Mouse (Mus musculus) cerebellum, adult 2 months (tissue): Measurements from ENCODE around the gene BC003965.

Source experiments
- CTCF ChIP-seq: fragments of 200-500 bp; IDR thresholded peaks from 2 replicates; pipeline ENCODE4 v1.5.1; 2011; ENCODE audit warnings: low read depth, mild to moderate bottlenecking, control low read depth, low read length, moderate library complexity, borderline replicate concordance; ENCODE audit not compliant: insufficient read depth
- POLR2A ChIP-seq: fragments of 200-500 bp; IDR thresholded peaks from 2 replicates; pipeline ENCODE4 v1.6.1; 2011; ENCODE audit warnings: low read length, control low read depth, borderline replicate concordance; ENCODE audit not compliant: insufficient read depth

- TF ChIP-seq CTCF (no peak), POLR2A (no peak)
These were observed 26.5 kb downstream of the BC003965 start for GRCm38 (mm10) chr17:25210680-25211466.
